Mouse (Mus musculus) limb, embryonic 12.5 days (tissue): ENCODE results near the gene Fastkd2. TPM values are rescaled to one million over a fixed set of nuclear protein-coding genes. Genes with fewer than 3 reads are reported as not detected.

ENCODE experiments used
- ATAC-seq: fragments of 200-750 bp; cut with Nextera tagmentation; 2 replicates; pipeline ENCODE4 v1.8.0; 2017; ENCODE audit warnings: low read depth, moderate TSS enrichment; ENCODE audit not compliant: insufficient number of reproducible peaks, insufficient read depth, low FRiP score, low TSS enrichment
- H3K27ac ChIP-seq: fragments of 300-500 bp; sonication (generic); 2 replicates; pipeline ENCODE4 v1.5.1; 2016; ENCODE audit warnings: mild to moderate bottlenecking, moderate library complexity
- H3K27me3 ChIP-seq: fragments of 300-500 bp; sonication (generic); 2 replicates; pipeline ENCODE4 v1.6.1; 2016; ENCODE audit warnings: mild to moderate bottlenecking, moderate library complexity
- H3K36me3 ChIP-seq: fragments of 300-500 bp; sonication (generic); 2 replicates; pipeline ENCODE4 v1.6.1; 2016; ENCODE audit warnings: mild to moderate bottlenecking, moderate library complexity
- H3K4me1 ChIP-seq: fragments of 300-500 bp; sonication (generic); replicated peaks from 2 replicates; pipeline ENCODE4 v1.6.1; 2016
- H3K4me2 ChIP-seq: fragments of 300-500 bp; sonication (generic); 2 replicates; pipeline ENCODE4 v1.6.1; 2016; ENCODE audit warnings: mild to moderate bottlenecking, moderate library complexity
- H3K4me3 ChIP-seq: fragments of 300-500 bp; sonication (generic); replicated peaks from 2 replicates; pipeline ENCODE4 v1.5.1; 2016; ENCODE audit warnings: mild to moderate bottlenecking
- H3K9ac ChIP-seq: fragments of 300-500 bp; sonication (generic); replicated peaks from 2 replicates; pipeline ENCODE4 v1.6.1; 2016; ENCODE audit warnings: mild to moderate bottlenecking, moderate library complexity
- H3K9me3 ChIP-seq: fragments of 300-500 bp; sonication (generic); 2 replicates; pipeline ENCODE4 v1.6.1; 2016; ENCODE audit warnings: mild to moderate bottlenecking, moderate library complexity
- WGBS: fragments of 180-500 bp; shearing (Covaris S2); methylation state at CpG from one replicate; pipeline ENCODE4 v1.1.7; 2016; 5-methylcytosine and 5-hydroxymethylcytosine counted together
- polyA plus RNA-seq: library from polyadenylated mRNA; unstranded; fragments of >200 nt; fragmentation: Nextera tagmentation; extraction: Ambion mirVana; gene quantifications from 2 replicates; pipeline ENCODE4 v1.2.1, GENCODE M21; 2016

The Fastkd2 gene
- polyA plus RNA-seq, 1 experiment from 2014 or later: 61.5 TPM

- no peaks in the 10 kb centered on the region for H3K36me3 ChIP-seq
- WGBS: 28% methylated on average over 8 of the region's 8 CpGs
- H3K4me2 ChIP-seq: peak overlapping the region; percentile 26; the same call in 1 of the 2 replicates
- no peaks in the 10 kb centered on the region for H3K27me3 ChIP-seq
- no peaks in the 10 kb centered on the region for H3K9me3 ChIP-seq
- peaks cover 34% of the 10 kb centered on the region for H3K4me1 ChIP-seq
- peak overlapping the region; percentile 77 for H3K27ac ChIP-seq
- no peak overlapping the region for H3K9ac ChIP-seq
- H3K4me3 ChIP-seq: no peak overlapping the region
- ATAC-seq: peak; percentile 67
These were observed 37.7 kb downstream of the Fastkd2 start for GRCm38 (mm10) chr1:63768112-63768511.

GRCm38 (mm10) chr1:63769167-63769566, 38.8 kb downstream of the Fastkd2 start, which contains the start of gene 4933402D24Rik:
4933402D24Rik (minus strand) TSS chr1:63769267.
- Histone ChIP-seq H3K4me3 (no peak within 1 kb of the TSS), H3K4me2 (peak within 1 kb of the TSS; percentile 26; the same call in 1 of the 2 replicates), H3K36me3 (no peaks in the 10 kb centered on the region)

GRCm38 (mm10) chr1:63770309-63770708, 39.9 kb downstream of the Fastkd2 start:
- 86% methylated on average over 7 of the region's 7 CpGs for WGBS
- ATAC-seq: no peak
- Histone ChIP-seq H3K9me3 (no peaks in the 10 kb centered on the region), H3K4me1 (peaks cover 18% of the 10 kb centered on the region), H3K4me2 (no peak overlapping the region), H3K36me3 (no peaks in the 10 kb centered on the region), H3K27me3 (no peaks in the 10 kb centered on the region), H3K4me3 (no peak overlapping the region), H3K27ac (no peak overlapping the region), H3K9ac (no peak overlapping the region)

More at GRCm38 (mm10) chr1:63769167-63769566, 38.8 kb downstream of the Fastkd2 start, which contains the start of gene 4933402D24Rik:
- Histone ChIP-seq H3K4me1 (peaks cover 23% of the 10 kb centered on the region), H3K27me3 (no peaks in the 10 kb centered on the region), H3K9ac (no peak within 1 kb of the TSS), H3K27ac (peak within 1 kb of the TSS; percentile 77), H3K9me3 (no peaks in the 10 kb centered on the region)
- 89% methylated on average over 5 of the region's 5 CpGs for WGBS
- no peak for ATAC-seq

- no peak overlapping the region for H3K9ac ChIP-seq
- WGBS: 53% methylated on average over 1 of the region's 1 CpGs
- H3K4me3 ChIP-seq: no peak overlapping the region
- H3K9me3 ChIP-seq: no peaks in the 10 kb centered on the region
- H3K36me3 ChIP-seq: no peaks in the 10 kb centered on the region
- no peak overlapping the region for H3K4me2 ChIP-seq
- no peaks in the 10 kb centered on the region for H3K27me3 ChIP-seq
- no peak overlapping the region for H3K27ac ChIP-seq
- H3K4me1 ChIP-seq: peaks cover 6% of the 10 kb centered on the region; the same call in 1 of the 2 replicates
- ATAC-seq: no peak
These were observed 46.0 kb downstream of the Fastkd2 start for GRCm38 (mm10) chr1:63776396-63776795.

- Histone ChIP-seq H3K36me3 (no peaks in the 10 kb centered on the region), H3K4me1 (peaks cover 6% of the 10 kb centered on the region; the same call in 1 of the 2 replicates), H3K4me3 (no peak overlapping the region), H3K9me3 (no peaks in the 10 kb centered on the region), H3K27me3 (no peaks in the 10 kb centered on the region), H3K9ac (no peak overlapping the region), H3K4me2 (no peak overlapping the region), H3K27ac (no peak overlapping the region)
- 46% methylated on average over 4 of the region's 4 CpGs for WGBS
- no peak for ATAC-seq
These were observed 46.7 kb downstream of the Fastkd2 start for GRCm38 (mm10) chr1:63776902-63777630.

GRCm38 (mm10) chr1:63794326-63794725, 63.9 kb downstream of the Fastkd2 start:
- Histone ChIP-seq H3K36me3 (no peaks in the 10 kb centered on the region), H3K4me1 (no peaks in the 10 kb centered on the region), H3K27me3 (0 out of 2 replicates have a peak, but pooled peaks cover 3% of the 10 kb centered on the region), H3K9me3 (no peaks in the 10 kb centered on the region), H3K4me2 (no peak overlapping the region), H3K27ac (no peak overlapping the region), H3K9ac (no peak overlapping the region), H3K4me3 (no peak overlapping the region)
- ATAC-seq: no peak

Other genes starting within 250 kb of the Fastkd2 start
- not detected in 2 replicates for gene Gm39653, start 114.6 kb upstream of the Fastkd2 start, polyA plus RNA-seq
- gene Dytn, start 43.7 kb upstream of the Fastkd2 start, polyA plus RNA-seq: not detected in 2 replicates
- gene Mdh1b, start 296 bp upstream of the Fastkd2 start, polyA plus RNA-seq: not detected in 2 replicates
- 0.23 and 0.44 TPM in 2 replicates for gene 4933402D24Rik, start 38.7 kb downstream of the Fastkd2 start, polyA plus RNA-seq